10 mouse cellular contexts compared by ENCODE assay signal in genomic region chr7:115366910-115367309, GRCm38 (mm10).
A peak's percentile ranks its signal among the peaks of the same experiment; 100 is the strongest.
DNase-seq lines count a peak whose midpoint lies in the region; ATAC-seq and TF ChIP-seq lines count a peak whose summit lies in the region.
"Had no signal": no experiment of that assay in that cellular context is flagged by ENCODE, and none has a peak within 500 bp of the region (broad histone marks: within the 10 kb centered on the region; RNA-seq: fewer than 3 reads in every experiment).

No protein-coding gene starts in this region.

- H3K4me3 ChIP-seq in midbrain, embryonic 10.5 days: no peak overlapping the region
- no peak overlapping the region for H3K4me3 ChIP-seq in midbrain, embryonic 15.5 days
- no peak overlapping the region for H3K4me3 ChIP-seq in gastrocnemius, adult 2 months
- no peak overlapping the region for H3K4me3 ChIP-seq in kidney, embryonic 16.5 days (ENCODE audit: low read length)
- no peak overlapping the region for H3K4me3 ChIP-seq in lung, embryonic 14.5 days (ENCODE audit: low read depth, low read length)
- H3K4me3 ChIP-seq: embryonic facial prominence, embryonic 15.5 days; myocyte had no signal

- TF ChIP-seq CTCF in gastrocnemius, adult 2 months (IDR thresholded peaks at IDR 0.05): peak; percentile 89
- TF ChIP-seq CTCF in lung, embryonic 14.5 days (IDR thresholded peaks at IDR 0.05; ENCODE audit: low read depth): peak; percentile 84

- H3K4me1 ChIP-seq in midbrain, embryonic 10.5 days: peaks cover 7% of the 10 kb centered on the region; the same call in 1 of the 2 replicates
- no peaks in the 10 kb centered on the region for H3K4me1 ChIP-seq in midbrain, embryonic 15.5 days
- H3K4me1 ChIP-seq in kidney, embryonic 16.5 days (ENCODE audit: insufficient read depth, low read length): no peaks in the 10 kb centered on the region
- no peaks in the 10 kb centered on the region for H3K4me1 ChIP-seq in lung, embryonic 14.5 days (ENCODE audit: insufficient read depth)

- no peaks in the 10 kb centered on the region for H3K36me3 ChIP-seq in midbrain, embryonic 10.5 days
- no peaks in the 10 kb centered on the region for H3K36me3 ChIP-seq in midbrain, embryonic 15.5 days (replicated peaks)
- no peaks in the 10 kb centered on the region for H3K36me3 ChIP-seq in kidney, embryonic 16.5 days (ENCODE audit: insufficient read depth, low read length)
- no peaks in the 10 kb centered on the region for H3K36me3 ChIP-seq in lung, embryonic 14.5 days (ENCODE audit: insufficient read depth)
- H3K36me3 ChIP-seq: embryonic facial prominence, embryonic 15.5 days had no signal

- DNase-seq in midbrain, embryonic 10.5 days (ENCODE audit: low spot score): peak; percentile 76
- DNase-seq in c-Kit-positive CD71-positive TER-119-positive erythroid progenitor cells, embryonic 14.5 days (ENCODE audit: low spot score): peak; percentile 15
- peak; percentile 82 for DNase-seq in gastrocnemius, adult 2 months
- peak; percentile 80 for DNase-seq in lung, embryonic 14.5 days
- peak; percentile 34 for DNase-seq in skeletal muscle tissue, adult 2 months (ENCODE audit: low read depth, low spot score)
- no peak for DNase-seq in MN1 (ENCODE audit: low spot score)

- no peak overlapping the region for H3K4me2 ChIP-seq in midbrain, embryonic 15.5 days
- no peak overlapping the region for H3K4me2 ChIP-seq in kidney, embryonic 16.5 days (replicated peaks; ENCODE audit: low read depth, low read length)
- no peak overlapping the region for H3K4me2 ChIP-seq in lung, embryonic 14.5 days
- H3K4me2 ChIP-seq: embryonic facial prominence, embryonic 15.5 days had no signal

- no peaks in the 10 kb centered on the region for H3K9me3 ChIP-seq in midbrain, embryonic 10.5 days (replicated peaks)
- H3K9me3 ChIP-seq in midbrain, embryonic 15.5 days: no peaks in the 10 kb centered on the region
- H3K9me3 ChIP-seq in kidney, embryonic 16.5 days (ENCODE audit: low read length): no peaks in the 10 kb centered on the region
- no peaks in the 10 kb centered on the region for H3K9me3 ChIP-seq in lung, embryonic 14.5 days (ENCODE audit: low read depth, low read length)
- H3K9me3 ChIP-seq: embryonic facial prominence, embryonic 15.5 days had no signal

- no peak overlapping the region for H3K9ac ChIP-seq in midbrain, embryonic 15.5 days
- H3K9ac ChIP-seq in kidney, embryonic 16.5 days (replicated peaks; ENCODE audit: low read length): no peak overlapping the region
- H3K9ac ChIP-seq in lung, embryonic 14.5 days: no peak overlapping the region
- H3K9ac ChIP-seq: embryonic facial prominence, embryonic 15.5 days had no signal

- no peak for ATAC-seq in midbrain, embryonic 15.5 days (replicated peaks)
- 0 out of 2 replicates have a peak, but pooled peaks have one; percentile 56 for ATAC-seq in kidney, embryonic 16.5 days (ENCODE audit: low FRiP score, low TSS enrichment)
- peak; percentile 54; the same call in 1 of the 2 replicates for ATAC-seq in lung, embryonic 14.5 days (ENCODE audit: insufficient read depth)

- H3K27ac ChIP-seq in midbrain, embryonic 10.5 days (replicated peaks): 0 out of 2 replicates have a peak overlapping the region, but pooled peaks have one; percentile 25
- H3K27ac ChIP-seq in midbrain, embryonic 15.5 days: no peak overlapping the region
- no peak overlapping the region for H3K27ac ChIP-seq in gastrocnemius, adult 2 months
- H3K27ac ChIP-seq in kidney, embryonic 16.5 days (ENCODE audit: low read length): no peak overlapping the region
- no peak overlapping the region for H3K27ac ChIP-seq in lung, embryonic 14.5 days (ENCODE audit: low read depth)
- H3K27ac ChIP-seq: embryonic facial prominence, embryonic 15.5 days had no signal

- no peaks in the 10 kb centered on the region for H3K27me3 ChIP-seq in midbrain, embryonic 10.5 days (ENCODE audit: low read depth, poor library complexity, severe bottlenecking)
- no peaks in the 10 kb centered on the region; the same call in 1 of the 2 replicates for H3K27me3 ChIP-seq in midbrain, embryonic 15.5 days (replicated peaks)
- H3K27me3 ChIP-seq in kidney, embryonic 16.5 days (ENCODE audit: insufficient read depth, low read length): no peaks in the 10 kb centered on the region
- H3K27me3 ChIP-seq in lung, embryonic 14.5 days (ENCODE audit: insufficient read depth, low read length): no peaks in the 10 kb centered on the region

- 45% methylated on average over 5 of the region's 5 CpGs for WGBS in midbrain, embryonic 10.5 days
- 42% methylated on average over 5 of the region's 5 CpGs for WGBS in midbrain, embryonic 15.5 days
- 39% methylated on average over 5 of the region's 5 CpGs for WGBS in kidney, embryonic 16.5 days
- 40% methylated on average over 5 of the region's 5 CpGs for WGBS in lung, embryonic 14.5 days

- intact Hi-C loops in gastrocnemius, adult 2 months (cut with DNase I): loop anchor here (2.0 to 10.0 kb wide), 3 partner anchors 150 to 672 kb away; partner anchors contain the start of genes 1110004F10Rik and Sox6
